Mouse (Mus musculus): ENCODE measurements around the gene Parva.

GRCm38 (mm10) chr7:112405578-112405977 lies 21.7 kb upstream of the Parva start:
- TF ChIP-seq POLR2A (IDR thresholded peaks at IDR 0.05; ENCODE audit: low read depth, low read length) (no peak), EP300 (IDR thresholded peaks at IDR 0.05; ENCODE audit: low read length) (no peak; the same call in none of the 2 replicates), CTCF (conservative IDR thresholded peaks at IDR 0.05 in 1 of 2, IDR thresholded peaks at IDR 0.05 in 1 of 2; ENCODE audit: low read depth in 2 of 2, low read length in 2 of 2) (no peak), MAX (IDR thresholded peaks at IDR 0.05; ENCODE audit: low read length) (no peak), MAZ (IDR thresholded peaks at IDR 0.05; ENCODE audit: low read depth, low read length) (no peak), GABPA (IDR thresholded peaks at IDR 0.05; ENCODE audit: insufficient replicate concordance, low read depth, low read length) (no peak)
